In the genomic region with DNA sequence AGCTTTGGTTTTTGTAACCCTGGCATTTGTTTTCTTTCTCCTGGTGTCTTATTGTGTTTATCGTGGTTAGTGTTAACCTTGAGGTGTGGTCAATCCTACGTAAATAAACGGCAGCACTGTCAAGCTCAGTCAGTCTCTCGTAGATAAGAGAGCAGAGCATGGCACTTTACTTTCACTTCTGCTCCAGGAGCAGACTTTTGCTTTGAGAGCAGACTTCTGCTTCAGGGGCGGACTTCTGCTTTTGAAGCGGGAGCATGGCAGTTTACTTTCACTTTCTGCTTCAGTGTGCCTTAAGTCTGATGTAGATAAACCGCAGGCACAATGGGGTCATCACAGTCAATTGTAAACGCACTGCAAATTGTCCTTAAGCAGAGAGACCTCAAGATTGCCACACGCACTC, we compare ENCODE assay signal across 20 mouse cellular contexts. TPM values are rescaled to one million over a fixed set of nuclear protein-coding genes. Genes with fewer than 3 reads are reported as not detected.
DNase-seq lines count a peak whose midpoint lies in the region; ATAC-seq and TF ChIP-seq lines count a peak whose summit lies in the region.
"Not testable (repeated sequence)": the region's sequence is repeated elsewhere in the genome, so short reads cannot be mapped to it uniquely, and the experiment has no call there.
"Had no signal": no experiment of that assay in that cellular context is flagged by ENCODE, and none has a peak within 500 bp of the region (broad histone marks: within the 10 kb centered on the region; RNA-seq: fewer than 3 reads in every experiment).

No protein-coding gene starts in this region.

- H3K9ac ChIP-seq in CH12.LX (ENCODE audit: insufficient read depth, low read depth): not testable (repeated sequence)

- H3ac ChIP-seq in myocyte (ENCODE audit: control insufficient read depth, insufficient read length): not testable (repeated sequence)

- in situ Hi-C loops in CH12.LX (cut with MboI; ENCODE audit: low pct_ligation_motif_present, low pct_unique_long_range_greater_than_20kb, low sequenced_read_pairs): not testable (repeated sequence)

- H3K4me3 ChIP-seq in CH12.LX (replicated peaks in 1 of 3; ENCODE audit: low read depth in 2 of 3, low read length in 2 of 3, poor library complexity in 1 of 3): not testable (repeated sequence)
- H3K4me3 ChIP-seq in myocyte: peak overlapping the region; percentile 37

- not testable (repeated sequence) for H3K9me3 ChIP-seq in CH12.LX (replicated peaks; ENCODE audit: low read length)

- DNase-seq in A20 (ENCODE audit: low read depth, low spot score): peak; percentile 91
- DNase-seq in CH12.LX (ENCODE audit: extremely low read depth): peak; percentile 47
- DNase-seq in MEL-GATA-1-ER (ENCODE audit: extremely low read depth, low read depth): peak; percentile 72

- not testable (repeated sequence) for H3K4me1 ChIP-seq in CH12.LX (ENCODE audit: control insufficient read depth in 1 of 2, insufficient read depth in 2 of 2)

- peak; percentile 46 for ATAC-seq in granulocyte monocyte progenitor cell, adult 5-6 weeks (replicated peaks; ENCODE audit: poor library complexity, severe bottlenecking)

- not testable (repeated sequence) for H3K36me3 ChIP-seq in CH12.LX (replicated peaks in 1 of 2; ENCODE audit: control insufficient read depth in 1 of 2, insufficient read depth in 1 of 2, low read length in 1 of 2); myocyte (ENCODE audit: control insufficient read depth, insufficient read depth)

- not testable (repeated sequence) for TF ChIP-seq POLR2A in CH12.LX (IDR thresholded peaks at IDR 0.05; ENCODE audit: low read depth, low read length); myocyte (IDR thresholded peaks at IDR 0.05; ENCODE audit: insufficient read length, low read depth)

- not testable (repeated sequence) for TF ChIP-seq CTCF in CH12.LX (conservative IDR thresholded peaks at IDR 0.05 in 1 of 2, IDR thresholded peaks at IDR 0.05 in 1 of 2; ENCODE audit: low read depth in 2 of 2, low read length in 2 of 2)

- not testable (repeated sequence) for TF ChIP-seq EP300 in CH12.LX (IDR thresholded peaks at IDR 0.05; ENCODE audit: low read length)

- not testable (repeated sequence) for H3K79me2 ChIP-seq in CH12.LX (replicated peaks; ENCODE audit: control insufficient read depth, extremely low read depth, insufficient read depth, poor library complexity, severe bottlenecking); myocyte (ENCODE audit: control insufficient read depth, insufficient read depth)

- H3K27ac ChIP-seq in CH12.LX (ENCODE audit: insufficient read depth, low read depth): not testable (repeated sequence)

- not testable (repeated sequence) for TF ChIP-seq RAD21 in CH12.LX (IDR thresholded peaks at IDR 0.05; ENCODE audit: low read depth, low read length)

- H3K4me2 ChIP-seq in CH12.LX (ENCODE audit: insufficient read depth, low read depth, poor library complexity, severe bottlenecking): 0 out of 2 replicates have a peak overlapping the region, but pooled peaks have one; percentile 1
- peak overlapping the region; percentile 67 for H3K4me2 ChIP-seq in myocyte (ENCODE audit: low read depth)

- dilution Hi-C loops in CH12.LX (cut with MboI; ENCODE audit: extremely low pct_ligation_motif_present, extremely low pct_unique_long_range_greater_than_20kb, low sequenced_read_pairs): not testable (repeated sequence)

- not testable (repeated sequence) for H3K27me3 ChIP-seq in CH12.LX (replicated peaks); myocyte (ENCODE audit: control insufficient read depth, insufficient read depth, insufficient read length)

RNA-seq across cellular contexts. Expression of gene Cyp3a16, which starts 54.1 kb away (rescaled TPM):
- not detected in 2 replicates for total RNA-seq in CH12.LX (2012; rRNA removed)
- total RNA-seq in CH12.LX (2014; rRNA removed): not detected in 2 replicates
- polyA plus RNA-seq in CH12.LX (2012; ENCODE audit: insufficient read length, low read depth): not detected in 2 replicates
- not detected in 2 replicates for total RNA-seq in granulocyte monocyte progenitor cell, adult 5-6 weeks (2014; fragmentation: Nextera tagmentation)
- not detected in 2 replicates for total RNA-seq in granulocyte monocyte progenitor cell, adult 5-6 weeks (2017)
- not detected for polyA plus RNA-seq in myocyte (2012; fragmentation: generic; extraction: Trizol)
- total RNA-seq: adrenal gland, adult 8-10 months; adrenal gland, postnatal 36 days; ES-E14; forebrain, postnatal 0 days had no signal
- polyA plus RNA-seq: activated CD4-positive, CD25-positive, alpha-beta regulatory T cell, adult 4 months; CD4-positive, CD25-positive, alpha-beta regulatory T cell, adult 4 months; cerebellum, adult 2 months; cortical plate, adult 2 months; embryonic facial prominence, embryonic 10.5 days; embryonic facial prominence, embryonic 12.5 days; embryonic facial prominence, embryonic 14.5 days; forebrain, embryonic 11.5 days; forebrain, embryonic 13.5 days; forebrain, embryonic 15.5 days; forebrain, postnatal 0 days; Patski had no signal
